Mouse (Mus musculus) Patski (cell line): ENCODE measurements around the gene Olfr1140. TPM values are rescaled to one million over a fixed set of nuclear protein-coding genes. Genes with fewer than 3 reads are reported as not detected.

Source experiments
- ATAC-seq: fragments of 100-300 bp; one replicate; pipeline ENCODE4 v1.8.0; 2021
- CTCF ChIA-PET: fragments of 350-600 bp; sonication (Branson Sonifier 250); formaldehyde crosslinking; loops from one replicate; lab custom pipeline; 2022; ENCODE audit warnings: inconsistent platforms; lab: Charles Lee
- POLR2A ChIA-PET: fragments of 350-600 bp; sonication (Branson Sonifier 250); formaldehyde crosslinking; loops from one replicate; lab custom pipeline; 2022; ENCODE audit warnings: antibody characterized with exemption, inconsistent platforms; lab: Charles Lee
- DNase-seq: peaks from one replicate; pipeline ENCODE4 v3.0.0-alpha.2; 2011; ENCODE audit warnings: low read depth, low spot score
- H3K27me3 ChIP-seq: fragments of 371-371 bp; one replicate; pipeline ENCODE4 v1.5.1; 2021
- CTCF ChIP-seq: fragments of 100-300 bp; IDR thresholded peaks from one replicate; pipeline ENCODE4 v1.5.1; 2021
- in situ Hi-C: fragments of 300-500 bp; cut with MboI; formaldehyde crosslinking; loops from 3 replicates; pipeline ENCODE4 v1.11.1; 2018; ENCODE audit warnings: low pct_unique_long_range_greater_than_20kb, mixed read lengths
- polyA plus RNA-seq: library from polyadenylated mRNA; unstranded; gene quantifications from one replicate; pipeline ENCODE4 v1.2.3, GENCODE M21; 2021

The Olfr1140 gene
- polyA plus RNA-seq = not detected

DNA sequence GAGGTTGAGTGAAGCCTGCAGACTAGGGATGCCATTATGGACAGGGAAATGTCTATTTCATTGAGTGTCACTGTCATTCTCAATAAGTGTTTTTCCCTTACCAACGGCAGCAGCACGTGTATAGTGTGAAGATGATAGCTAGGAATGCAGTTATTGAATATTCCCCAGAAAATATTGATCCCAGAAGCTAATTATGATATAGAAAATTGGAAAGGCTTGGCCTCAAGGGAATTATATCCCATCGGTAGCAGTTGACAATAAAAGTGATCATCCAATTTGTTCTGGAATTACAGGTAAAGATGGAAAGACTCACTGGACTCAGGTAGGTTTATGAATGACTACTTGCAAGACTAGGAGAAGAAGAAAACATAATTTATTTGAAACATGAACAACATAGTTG lies at the start of gene Olfr1140:
Olfr1140 (plus strand) TSS at position 301 of the 400 bp plus-strand sequence.
- ChIA-PET CTCF (no interaction called here), POLR2A (no interaction called here)
- ATAC-seq = no peak
- no peak for DNase-seq
- no peak for TF ChIP-seq CTCF
- in situ Hi-C loops = no loop called here
- H3K27me3 ChIP-seq = no peaks in the 10 kb centered on the region

DNA sequence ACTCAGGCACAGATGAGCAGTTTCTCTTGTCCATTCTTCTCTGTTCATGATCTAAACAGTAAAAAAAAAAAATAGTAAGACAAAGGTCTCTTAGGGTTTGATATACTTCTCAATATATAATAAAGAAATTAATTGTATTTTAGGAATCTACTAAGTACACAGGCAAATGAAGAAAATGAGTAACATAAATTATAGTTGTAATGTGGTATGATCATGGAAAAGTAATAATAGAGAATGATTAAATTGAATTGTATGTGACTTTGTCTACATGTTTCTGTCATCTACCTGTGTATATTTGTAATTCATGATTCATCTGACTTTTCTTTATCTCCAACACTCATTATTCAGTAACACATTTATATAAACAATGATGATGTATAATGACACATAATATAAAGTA lies 49.7 kb upstream of the Olfr1140 start, which contains the start of gene Olfr1136:
Olfr1136 (minus strand) TSS at position 101 of the 400 bp plus-strand sequence.
- POLR2A ChIA-PET = no interaction called here
- TF ChIP-seq CTCF = no peak
- DNase-seq (no peak), ATAC-seq (no peak)
- CTCF ChIA-PET = no interaction called here
- no peaks in the 10 kb centered on the region for H3K27me3 ChIP-seq
- in situ Hi-C loops = no loop called here

DNA sequence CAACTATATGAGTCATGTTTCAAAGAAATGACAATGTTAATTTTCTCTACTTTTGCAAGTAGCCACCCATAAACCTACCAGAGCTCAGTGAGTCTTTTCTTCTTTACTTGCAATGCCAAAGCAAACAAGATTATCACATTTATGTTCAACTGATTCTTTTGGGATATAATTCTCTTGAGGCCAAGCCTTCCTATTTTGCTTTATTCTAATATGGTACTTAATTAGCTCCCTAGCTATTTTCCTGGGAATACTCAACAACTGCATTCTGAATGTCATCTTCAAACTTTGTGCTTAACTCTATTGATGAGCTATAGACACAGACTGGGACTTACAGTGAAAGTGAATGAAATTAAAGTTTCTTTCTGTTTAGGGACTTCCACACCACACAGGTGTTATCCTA lies 30.5 kb upstream of the Olfr1140 start, which contains the start of gene Olfr1137:
Olfr1137 (minus strand) TSS at position 101 of the 400 bp plus-strand sequence.
- H3K27me3 ChIP-seq = no peaks in the 10 kb centered on the region
- no peak for DNase-seq
- ChIA-PET POLR2A (no interaction called here), CTCF (no interaction called here)
- in situ Hi-C loops = no loop called here
- no peak for TF ChIP-seq CTCF
- no peak for ATAC-seq

DNA sequence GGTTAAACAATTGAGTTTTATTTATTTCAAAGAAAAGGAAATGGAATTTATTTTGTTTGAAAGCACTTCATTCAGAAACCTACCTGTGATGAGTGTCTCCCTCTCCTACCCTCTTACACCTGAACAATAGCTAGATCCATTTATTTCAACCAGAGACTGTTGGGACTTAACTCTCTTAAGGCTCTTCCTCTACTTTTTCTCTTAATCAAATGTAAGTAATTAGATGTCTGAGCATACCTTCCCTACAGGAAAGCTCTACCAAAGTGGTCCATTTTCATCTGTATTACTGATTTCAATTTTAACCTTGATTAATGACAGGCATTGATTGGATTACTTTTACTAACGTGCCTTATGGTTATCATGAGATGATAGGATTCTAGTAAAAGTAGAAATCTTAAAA lies 3.7 kb upstream of the Olfr1140 start, which contains the start of gene Olfr1138:
Olfr1138 (minus strand) TSS at position 101 of the 400 bp plus-strand sequence.
- CTCF ChIA-PET = interaction anchor here (0.7 kb wide), 1 partner anchor 561 kb away, joined by 3 read pairs; no protein-coding TSS in a partner anchor
- POLR2A ChIA-PET = no interaction called here
- ATAC-seq (no peak), DNase-seq (no peak)
- in situ Hi-C loops = no loop called here
- TF ChIP-seq CTCF = no peak
- H3K27me3 ChIP-seq = no peaks in the 10 kb centered on the region

DNA sequence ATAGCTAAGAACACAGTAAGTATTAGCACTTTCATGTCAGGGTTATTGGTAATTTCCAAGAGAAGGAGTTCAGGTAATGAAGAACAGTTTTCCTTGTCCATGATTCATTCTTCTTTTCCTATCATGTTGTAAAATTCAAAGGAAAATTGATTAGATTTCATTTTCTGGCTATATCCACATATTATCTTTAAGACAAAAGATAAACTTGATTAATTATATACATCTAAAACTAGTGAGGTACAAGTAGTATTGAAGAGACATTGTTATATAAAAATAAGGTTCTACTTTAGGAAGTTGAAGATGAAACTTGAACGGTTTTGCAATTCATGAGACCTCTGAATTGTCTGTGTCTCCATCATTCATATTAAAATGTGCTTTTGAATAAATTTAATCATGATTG lies 10.3 kb downstream of the Olfr1140 start, which contains the start of gene Olfr1141:
Olfr1141 (minus strand) TSS at position 101 of the 400 bp plus-strand sequence.
- DNase-seq (no peak), ATAC-seq (no peak)
- POLR2A ChIA-PET = no interaction called here
- CTCF ChIA-PET = no interaction called here
- in situ Hi-C loops = no loop called here
- no peaks in the 10 kb centered on the region for H3K27me3 ChIP-seq
- TF ChIP-seq CTCF = no peak

- TF ChIP-seq CTCF = no peak
- ChIA-PET CTCF (no interaction called here), POLR2A (no interaction called here)
- ATAC-seq (no peak), DNase-seq (no peak)
- in situ Hi-C loops = no loop called here
- no peaks in the 10 kb centered on the region for H3K27me3 ChIP-seq
These were observed 32.6 kb downstream of the Olfr1140 start for GRCm38 (mm10) chr2:87776143-87776542.

- TF ChIP-seq CTCF = no peak
- no peaks in the 10 kb centered on the region for H3K27me3 ChIP-seq
- in situ Hi-C loops = no loop called here
- DNase-seq = no peak
- no peak for ATAC-seq
- POLR2A ChIA-PET = no interaction called here
- CTCF ChIA-PET = no interaction called here
These were observed 35.6 kb downstream of the Olfr1140 start, which contains the start of gene Olfr152 for GRCm38 (mm10) chr2:87779183-87779582. Gene Olfr152 (plus strand): TSS chr2:87779483.

Other genes starting within 250 kb of the Olfr1140 start
- gene Pramel7, start 246.7 kb upstream of the Olfr1140 start, polyA plus RNA-seq = not detected
- not detected for gene Pramel6, start 237.2 kb upstream of the Olfr1140 start, polyA plus RNA-seq
- gene Olfr153, start 212.0 kb upstream of the Olfr1140 start, polyA plus RNA-seq = not detected
- gene Olfr1128, start 198.2 kb upstream of the Olfr1140 start, polyA plus RNA-seq = not detected
- not detected for gene Olfr1129, start 169.8 kb upstream of the Olfr1140 start, polyA plus RNA-seq
- gene Olfr1130, start 137.5 kb upstream of the Olfr1140 start, polyA plus RNA-seq = not detected
- gene Olfr1131, start 116.6 kb upstream of the Olfr1140 start, polyA plus RNA-seq = not detected
- not detected for gene Olfr1132, start 106.2 kb upstream of the Olfr1140 start, polyA plus RNA-seq
- not detected for gene Olfr1133, start 96.4 kb upstream of the Olfr1140 start, polyA plus RNA-seq
- gene Olfr1134, start 85.3 kb upstream of the Olfr1140 start, polyA plus RNA-seq = not detected
- gene Olfr1135, start 70.1 kb upstream of the Olfr1140 start, polyA plus RNA-seq = not detected
- not detected for gene Olfr1136, start 49.8 kb upstream of the Olfr1140 start, polyA plus RNA-seq
- not detected for gene Olfr1137, start 30.6 kb upstream of the Olfr1140 start, polyA plus RNA-seq
- not detected for gene Olfr1138, start 3.8 kb upstream of the Olfr1140 start, polyA plus RNA-seq
- gene Olfr1141, start 10.2 kb downstream of the Olfr1140 start, polyA plus RNA-seq = not detected
- gene Olfr152, start 35.7 kb downstream of the Olfr1140 start, polyA plus RNA-seq = not detected
- not detected for gene Olfr1143, start 56.8 kb downstream of the Olfr1140 start, polyA plus RNA-seq
- gene Olfr1145, start 66.1 kb downstream of the Olfr1140 start, polyA plus RNA-seq = not detected
- not detected for gene Olfr1148, start 86.8 kb downstream of the Olfr1140 start, polyA plus RNA-seq
- not detected for gene Olfr1150-ps1, start 100.2 kb downstream of the Olfr1140 start, polyA plus RNA-seq
- not detected for gene Olfr1151, start 112.1 kb downstream of the Olfr1140 start, polyA plus RNA-seq
- 0.01 TPM for gene Olfr1152, start 122.7 kb downstream of the Olfr1140 start, polyA plus RNA-seq
- gene Olfr1153, start 151.2 kb downstream of the Olfr1140 start, polyA plus RNA-seq = not detected
- gene Olfr1154, start 161.4 kb downstream of the Olfr1140 start, polyA plus RNA-seq = not detected
- gene Olfr1155, start 201.4 kb downstream of the Olfr1140 start, polyA plus RNA-seq = not detected
- 0.01 TPM for gene Olfr1156, start 209.3 kb downstream of the Olfr1140 start, polyA plus RNA-seq
- gene Olfr1157, start 224.5 kb downstream of the Olfr1140 start, polyA plus RNA-seq = not detected
- gene Olfr74, start 230.9 kb downstream of the Olfr1140 start, polyA plus RNA-seq = not detected
- gene Olfr1158, start 246.4 kb downstream of the Olfr1140 start, polyA plus RNA-seq = not detected